Mouse (Mus musculus) cortical plate, adult 2 months (tissue): ENCODE measurements at regions not wholly inside any gene's neighbourhood (a gene's known extent, or its start where the extent isn't known, plus 50 kb on each side); places are given as distances from the start of the nearest gene placed in this dataset.

Experiments used
- CTCF ChIP-seq: fragments of 200-500 bp; IDR thresholded peaks from 2 replicates; pipeline ENCODE4 v1.5.1; 2011; ENCODE audit warnings: mild to moderate bottlenecking, control low read depth, low read length; ENCODE audit not compliant: insufficient read depth; ENCODE audit errors: extremely low read depth
- POLR2A ChIP-seq: fragments of 200-500 bp; IDR thresholded peaks from 2 replicates; pipeline ENCODE4 v1.6.1; 2011; ENCODE audit warnings: mild to moderate bottlenecking, low read length, control low read depth; ENCODE audit not compliant: insufficient read depth; ENCODE audit errors: extremely low read depth

GRCm38 (mm10) chr8:115481136-115481535 is 226.5 kb downstream of the Maf start:
- TF ChIP-seq CTCF, result no peak
- no peak for TF ChIP-seq POLR2A
